Mouse (Mus musculus) erythroblast, embryonic 14.5 days (primary cell): ENCODE results near the gene Lce3c.

Source experiments
- GATA1 ChIP-seq: IDR thresholded peaks from 2 replicates; pipeline ENCODE4 v1.6.1; 2012; ENCODE audit warnings: low read length, inconsistent platforms, mixed read lengths
- TAL1 ChIP-seq: IDR thresholded peaks from 3 replicates; pipeline ENCODE4 v1.6.1; 2012; ENCODE audit warnings: low read length, inconsistent platforms, mixed read lengths

GRCm38 (mm10) chr3:92978484-92978883, 34.2 kb downstream of the Lce3c start:
- no peak for TF ChIP-seq TAL1
- TF ChIP-seq GATA1 = no peak
